Mouse (Mus musculus) lung, postnatal 0 days (tissue): Measurements from ENCODE around the gene Dnajb8.

Experiments used
- CTCF ChIP-seq: IDR thresholded peaks from 2 replicates; pipeline ENCODE4 v1.5.1; 2016; ENCODE audit warnings: antibody characterized with exemption, mild to moderate bottlenecking
- EP300 ChIP-seq: IDR thresholded peaks from 2 replicates; pipeline ENCODE4 v1.6.1; 2016; ENCODE audit warnings: antibody characterized with exemption, mild to moderate bottlenecking, control low read depth

DNA sequence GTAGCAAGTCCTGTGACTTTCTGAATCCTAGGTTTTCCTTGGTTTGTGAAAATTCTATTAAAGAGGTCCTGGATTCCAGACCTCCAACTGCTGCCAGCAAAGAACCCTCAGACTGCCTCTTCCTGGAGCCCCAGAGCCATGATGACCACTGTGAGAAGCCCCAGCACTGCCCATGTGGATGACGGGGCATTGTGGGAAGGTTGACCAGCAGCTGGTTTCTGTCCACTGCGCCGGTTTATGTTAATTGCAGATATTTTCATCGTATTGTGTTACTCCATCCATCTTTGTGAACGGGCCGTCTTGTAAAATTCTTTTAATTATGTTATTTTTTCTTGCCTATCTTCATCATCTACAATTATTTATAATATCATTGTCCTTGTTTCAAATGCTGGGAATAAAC lies 52.6 kb downstream of the Dnajb8 start:
- TF ChIP-seq CTCF (no peak), EP300 (no peak)
